Mouse (Mus musculus) CD8-positive naive resting alpha-beta T cell, adult 57 days (primary cell): ENCODE measurements around the gene Sys1. TPM values are rescaled to one million over a fixed set of nuclear protein-coding genes. Genes with fewer than 3 reads are reported as not detected.

Experiments
- total RNA-seq: library from RNA; stranded (reverse); gene quantifications from one replicate; pipeline ENCODE4 v1.2.4, GENCODE M21; 2023

Sys1 gene
- total RNA-seq, result 44.3 TPM

DNA sequence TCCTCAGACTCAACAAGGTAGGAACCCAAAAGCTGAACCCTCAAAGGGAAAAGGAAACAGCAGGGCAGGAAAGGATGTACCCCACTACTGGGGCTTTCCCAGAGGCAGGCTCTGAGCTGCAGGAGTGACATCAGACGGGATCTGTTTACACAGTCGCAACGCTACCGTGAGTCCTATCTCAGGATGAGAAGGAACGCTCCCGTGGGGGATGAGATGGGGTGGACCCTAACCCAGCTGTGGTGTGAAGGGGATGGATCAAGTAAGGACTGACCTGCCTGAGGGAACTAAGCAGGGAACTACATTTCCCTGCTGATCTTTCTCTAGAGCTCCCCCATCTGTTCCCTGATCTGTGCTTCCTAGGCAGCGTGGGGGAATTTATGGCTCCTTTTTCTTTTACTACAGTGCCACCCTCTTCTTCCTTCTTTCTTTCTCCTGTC is at the start of gene Sys1:
Gene Sys1, plus strand, starts transcription at position 101 of the 437 bp plus-strand sequence.

DNA sequence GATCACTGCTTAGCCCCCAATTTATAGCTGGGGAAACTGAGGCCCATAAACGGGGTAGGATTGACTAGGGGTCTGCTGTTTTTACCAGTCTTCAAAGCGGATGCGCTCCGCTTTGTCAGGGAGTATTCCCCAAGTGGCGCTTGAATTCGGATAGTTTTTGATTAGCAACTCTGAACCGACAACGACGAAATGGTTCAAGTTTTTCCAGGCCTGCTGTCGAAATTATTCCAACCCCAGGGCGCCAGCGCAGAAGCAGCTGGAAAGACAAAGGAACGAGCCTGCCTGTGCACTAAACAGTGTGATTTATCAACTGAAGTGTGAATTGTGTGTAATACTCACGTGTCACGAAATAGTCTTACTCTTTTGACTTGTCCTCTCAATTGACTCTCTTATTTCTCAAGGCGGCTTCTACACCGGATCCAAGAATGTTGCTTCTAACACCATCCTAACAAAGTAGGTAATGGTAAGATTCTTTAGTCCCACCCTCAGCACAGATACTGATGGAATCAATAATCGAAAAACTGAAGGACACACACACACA is 13.2 kb upstream of the Sys1 start, which contains the start of gene Sdc4:
Gene Sdc4, minus strand, starts transcription at position 428 of the 541 bp plus-strand sequence.

DNA sequence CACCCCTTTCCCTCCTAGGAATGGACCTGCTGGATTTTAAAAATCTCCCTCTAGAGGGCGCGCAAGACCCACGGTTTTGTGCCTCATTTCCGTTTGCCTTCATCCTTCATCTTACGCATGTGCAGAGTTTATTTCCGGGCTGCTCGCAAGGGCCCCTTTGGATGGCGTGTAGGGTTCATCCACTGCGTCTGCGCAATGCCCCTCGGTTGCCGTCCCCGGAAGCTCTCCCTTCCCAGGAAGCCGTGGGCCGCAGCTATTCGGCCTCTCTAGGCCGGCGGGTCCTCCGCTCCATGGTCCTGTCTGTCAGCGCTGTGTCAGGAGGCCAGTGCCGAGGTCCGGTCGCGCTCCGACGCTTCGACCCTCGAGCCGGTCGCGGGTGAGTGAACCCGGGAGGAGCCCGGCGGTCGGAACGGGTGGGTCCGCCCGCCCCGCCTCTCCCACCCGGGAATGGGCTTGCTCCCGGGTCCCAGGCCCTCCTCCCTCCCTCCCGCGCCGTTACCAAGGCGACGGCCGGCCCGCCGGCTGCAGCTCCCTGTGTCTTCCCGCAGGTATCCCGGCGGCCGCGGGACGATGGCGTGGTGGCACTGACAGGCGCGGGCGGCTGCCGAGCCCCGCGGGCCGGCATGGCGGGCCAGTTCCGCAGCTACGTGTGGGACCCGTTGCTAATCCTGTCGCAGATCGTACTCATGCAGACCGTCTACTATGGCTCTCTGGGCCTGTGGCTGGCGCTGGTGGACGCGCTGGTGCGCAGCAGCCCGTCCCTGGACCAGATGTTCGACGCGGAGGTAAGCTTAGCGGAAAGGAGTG is 4.2 kb downstream of the Sys1 start, which contains the start of gene Gm20458:
Gene Gm20458, plus strand, starts transcription at position 223 of the 807 bp plus-strand sequence.

DNA sequence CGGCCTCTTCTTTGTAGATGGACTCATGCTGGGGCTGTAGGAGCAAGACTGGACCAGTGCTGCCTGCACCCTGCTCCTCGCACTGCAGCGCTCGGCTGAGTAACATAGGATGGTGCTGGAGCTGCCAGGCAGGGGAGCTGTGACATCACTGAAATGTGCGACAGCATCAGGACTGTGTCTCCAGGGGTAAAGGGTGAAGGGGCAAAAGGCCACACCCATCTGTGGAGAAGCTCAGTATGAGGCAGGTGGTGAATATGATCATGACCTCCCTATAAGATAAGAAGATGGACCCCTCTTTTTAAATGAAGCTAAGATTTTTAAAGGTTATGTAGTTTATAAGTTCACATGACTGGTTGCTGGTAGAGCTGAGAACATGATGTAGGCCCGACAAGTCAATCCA is 16.9 kb downstream of the Sys1 start, which contains the start of gene Trp53tg5:
Gene Trp53tg5, minus strand, starts transcription at position 101 of the 400 bp plus-strand sequence.

DNA sequence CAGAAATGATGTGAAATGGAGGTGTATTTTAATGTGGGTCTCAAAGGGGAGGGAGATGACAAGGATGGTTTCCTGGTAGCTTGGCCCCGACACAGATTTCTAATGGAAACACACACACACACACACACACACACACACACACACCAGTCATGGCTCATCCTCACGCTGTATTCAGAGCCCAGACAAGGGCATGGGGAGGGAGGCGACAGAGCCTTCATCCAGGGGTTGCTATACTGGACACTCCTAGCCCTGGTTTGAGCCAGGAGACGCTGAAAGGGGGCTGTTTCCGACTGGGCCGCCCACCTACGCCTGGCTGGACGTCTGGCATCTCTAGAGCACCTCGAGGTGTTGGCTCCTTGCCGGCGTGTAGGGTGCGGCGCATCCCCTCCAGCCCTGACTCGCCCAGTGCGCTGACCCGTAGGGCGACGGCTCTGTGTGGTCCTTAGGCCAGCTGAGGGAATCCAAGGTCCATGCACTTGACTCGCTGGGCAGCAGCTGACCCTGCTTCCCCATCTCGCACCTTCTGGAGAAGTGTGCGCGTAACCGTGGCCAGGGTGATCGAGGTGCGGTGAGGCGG is 29.0 kb downstream of the Sys1 start, which contains the start of gene Dbndd2:
Gene Dbndd2, plus strand, starts transcription at position 426 of the 577 bp plus-strand sequence.

DNA sequence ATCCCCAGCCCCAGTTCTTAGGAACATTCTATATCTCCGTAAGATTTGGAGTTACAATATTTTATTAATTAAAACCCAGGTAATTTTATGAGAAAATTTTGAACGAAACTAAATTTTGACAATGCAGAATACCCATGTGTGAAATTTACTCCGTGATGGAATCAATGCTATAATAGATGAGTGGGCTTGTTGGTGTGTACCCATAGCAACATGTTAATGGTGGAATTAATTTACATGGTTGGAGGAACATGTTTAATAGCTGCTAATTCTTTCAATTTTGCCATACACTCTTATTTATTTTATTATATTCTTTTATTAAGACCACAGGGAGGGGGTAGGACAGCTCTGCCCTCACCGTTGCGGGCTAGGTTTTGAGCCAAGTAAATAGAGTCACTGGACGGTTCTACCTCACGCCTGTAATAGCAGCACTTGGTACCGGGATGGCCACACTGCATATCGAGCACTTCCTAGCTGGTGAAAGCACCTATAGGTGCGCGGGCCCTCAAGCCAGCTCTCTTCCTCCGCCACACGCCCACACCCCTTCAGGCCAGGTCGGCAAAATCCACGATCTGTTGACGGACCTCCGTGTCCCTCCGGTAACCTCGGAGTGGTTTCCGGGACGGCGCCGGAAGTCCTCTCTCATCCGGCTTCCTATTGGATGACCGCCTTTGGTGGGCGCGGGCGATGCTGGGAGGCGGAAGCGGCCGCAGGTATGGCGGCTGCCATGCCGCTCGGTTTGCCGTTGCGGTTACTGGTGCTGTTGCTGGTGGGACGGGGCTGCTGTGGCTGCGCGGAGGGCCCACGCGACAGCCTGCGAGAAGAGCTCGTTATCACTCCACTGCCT is 40.3 kb downstream of the Sys1 start, which contains the start of gene Pigt:
Gene Pigt, plus strand, starts transcription at position 674 of the 844 bp plus-strand sequence.

Other genes with a start within 250 kb of the Sys1 start
- gene Wfdc15b, start 235.3 kb upstream of the Sys1 start, total RNA-seq, result not detected
- gene Svs2, start 218.5 kb upstream of the Sys1 start, total RNA-seq, result not detected
- gene Svs3b, start 200.3 kb upstream of the Sys1 start, total RNA-seq, result not detected
- not detected for gene Svs4, start 178.5 kb upstream of the Sys1 start, total RNA-seq
- not detected for gene Svs3a, start 167.7 kb upstream of the Sys1 start, total RNA-seq
- gene Svs6, start 140.2 kb upstream of the Sys1 start, total RNA-seq, result not detected
- not detected for gene Svs5, start 124.2 kb upstream of the Sys1 start, total RNA-seq
- gene Slpi, start 67.9 kb upstream of the Sys1 start, total RNA-seq, result 3.9 TPM
- gene Rbpjl, start 53.8 kb upstream of the Sys1 start, total RNA-seq, result not detected
- gene Matn4, start 51.8 kb upstream of the Sys1 start, total RNA-seq, result not detected
- gene Sdc4, start 13.1 kb upstream of the Sys1 start, total RNA-seq, result 11.7 TPM
- 6.3 TPM for gene Gm20458, start 4.0 kb downstream of the Sys1 start, total RNA-seq
- not detected for gene Trp53tg5, start 16.8 kb downstream of the Sys1 start, total RNA-seq
- gene Dbndd2, start 29.1 kb downstream of the Sys1 start, total RNA-seq, result 5.1 TPM
- gene Pigt, start 40.6 kb downstream of the Sys1 start, total RNA-seq, result 56.1 TPM
- gene Wfdc2, start 105.4 kb downstream of the Sys1 start, total RNA-seq, result not detected
- gene Spint3, start 116.5 kb downstream of the Sys1 start, total RNA-seq, result not detected
- not detected for gene Wfdc6a, start 128.5 kb downstream of the Sys1 start, total RNA-seq
- not detected for gene Eppin, start 136.6 kb downstream of the Sys1 start, total RNA-seq
- gene Wfdc6b, start 156.6 kb downstream of the Sys1 start, total RNA-seq, result not detected
- gene Wfdc8, start 156.7 kb downstream of the Sys1 start, total RNA-seq, result not detected
- gene Wfdc16, start 181.8 kb downstream of the Sys1 start, total RNA-seq, result not detected
- gene Wfdc10, start 199.1 kb downstream of the Sys1 start, total RNA-seq, result not detected
- gene Wfdc9, start 199.6 kb downstream of the Sys1 start, total RNA-seq, result not detected
- gene Wfdc11, start 217.1 kb downstream of the Sys1 start, total RNA-seq, result not detected
- gene Wfdc13, start 228.1 kb downstream of the Sys1 start, total RNA-seq, result not detected
- gene Spint4, start 241.5 kb downstream of the Sys1 start, total RNA-seq, result not detected